Mouse (Mus musculus): ENCODE data around the gene Eral1.

Eral1 gene

GRCm38 (mm10) chr11:78036791-78037190, 43.4 kb downstream of the Eral1 start:
- no peak for DNase-seq

- DNase-seq, result no peak
These were observed 46.1 kb downstream of the Eral1 start for GRCm38 (mm10) chr11:78033931-78034617.

GRCm38 (mm10) chr11:78032809-78033195, 47.4 kb downstream of the Eral1 start:
- DNase-seq, result no peak

- DNase-seq, result peak; percentile 96
These were observed 48.0 kb downstream of the Eral1 start, which contains the start of gene Dhrs13 for GRCm38 (mm10) chr11:78031947-78032808. Gene Dhrs13, plus strand, starts transcription at chr11:78032280.

- no peak for DNase-seq
These were observed 48.8 kb downstream of the Eral1 start for GRCm38 (mm10) chr11:78031389-78031788.

- DNase-seq, result no peak
These were observed 49.6 kb downstream of the Eral1 start for GRCm38 (mm10) chr11:78030600-78030999.

GRCm38 (mm10) chr11:78029240-78029639, 50.9 kb downstream of the Eral1 start:
- DNase-seq, result no peak

GRCm38 (mm10) chr11:78023607-78024006, 56.6 kb downstream of the Eral1 start:
- DNase-seq, result peak; percentile 38

Data from liver (tissue).